Mouse (Mus musculus): Measurements from ENCODE around the gene Emc7. TPM values are rescaled to one million over a fixed set of nuclear protein-coding genes. Genes with fewer than 3 reads are reported as not detected.

Gene Emc7
- polyA plus RNA-seq, 2 experiments from 2014 or later, result 11.5 to 14.5 TPM

DNA sequence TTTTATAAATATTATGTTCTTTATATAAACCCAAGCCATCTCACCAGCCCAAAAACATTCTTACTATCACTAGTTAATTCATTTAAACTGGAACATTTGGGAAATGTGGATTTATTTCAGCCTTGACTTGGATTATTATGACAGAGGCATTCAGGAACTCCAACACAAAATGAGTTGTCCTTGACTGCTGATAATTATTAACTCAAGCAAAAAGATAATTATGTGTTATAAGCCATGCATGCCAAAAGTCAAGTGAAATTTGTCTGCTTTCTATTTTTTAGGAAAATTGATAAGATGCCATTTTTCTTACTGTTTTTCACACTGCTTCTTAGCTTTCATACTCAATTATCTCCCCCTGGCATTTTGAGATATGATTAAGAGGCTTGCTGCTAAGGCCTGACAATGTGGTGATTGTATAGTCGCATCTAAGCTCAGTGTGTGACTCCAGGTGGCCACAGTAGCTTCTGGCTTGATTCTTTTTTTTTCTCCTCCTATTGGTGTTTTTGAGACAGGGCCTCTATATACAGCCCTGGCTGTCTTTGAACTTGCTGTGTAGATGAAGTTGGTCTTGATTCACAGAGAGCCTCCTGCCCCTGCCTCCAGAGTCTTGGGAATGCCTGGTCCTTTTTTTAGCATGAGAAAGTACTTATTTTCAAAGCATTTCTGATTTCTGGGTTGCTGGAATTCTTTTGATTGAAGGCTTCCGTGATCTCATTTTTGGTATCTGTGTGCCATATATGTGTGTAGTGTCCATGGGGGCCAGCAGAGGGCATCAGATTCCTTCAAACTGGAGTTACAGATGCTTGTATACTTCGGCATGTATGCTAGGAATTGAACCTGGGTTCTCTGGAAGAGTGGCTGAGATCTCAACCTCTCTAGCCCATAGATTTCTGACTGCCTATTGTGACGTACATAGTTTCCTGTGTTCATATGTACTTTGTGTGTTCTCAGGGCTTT, 66.0 kb downstream of the Emc7 start:
- no peak for ATAC-seq

Other genes with a start within 250 kb of the Emc7 start
- 10 to 100 TPM; 25.3 to 33.5 TPM for gene Lpcat4, start 215.5 kb upstream of the Emc7 start, polyA plus RNA-seq (2017; shearing (Covaris generic))
- gene Nutm1, start 195.7 kb upstream of the Emc7 start, polyA plus RNA-seq (2017; shearing (Covaris generic)), result not detected
- 100 to 1,000 TPM; 171 to 211 TPM for gene Nop10, start 193.1 kb upstream of the Emc7 start, polyA plus RNA-seq (2017; shearing (Covaris generic))
- 10 to 100 TPM; 47.9 to 48.7 TPM for gene Slc12a6, start 189.2 kb upstream of the Emc7 start, polyA plus RNA-seq (2017; shearing (Covaris generic))
- gene Gm21985, start 188.7 kb upstream of the Emc7 start, polyA plus RNA-seq (2017; shearing (Covaris generic)), result not detected
- 10 to 100 TPM; 76.4 to 79.2 TPM for gene Emc4, start 87.0 kb upstream of the Emc7 start, polyA plus RNA-seq (2017; shearing (Covaris generic))
- gene Katnbl1, start 75.8 kb upstream of the Emc7 start, polyA plus RNA-seq (2017; shearing (Covaris generic)), result 10 to 100 TPM; 21.4 to 21.7 TPM
- not detected for gene Chrm5, start 25.8 kb downstream of the Emc7 start, polyA plus RNA-seq (2017; shearing (Covaris generic))
- 10 to 100 TPM; 12.1 to 13.0 TPM for gene Aven, start 38.0 kb downstream of the Emc7 start, polyA plus RNA-seq (2017; shearing (Covaris generic))

Measured in activated CD4-positive, CD25-positive, alpha-beta regulatory T cell, adult 4 months (primary cell).